In genomic region chr7:99358371-99358770, GRCm38 (mm10) we compare ENCODE assay signal across 24 mouse cellular contexts. TPM values are rescaled to one million over a fixed set of nuclear protein-coding genes. Genes with fewer than 3 reads are reported as not detected.
A peak's percentile ranks its signal among the peaks of the same experiment; 100 is the strongest.
DNase-seq lines count a peak whose midpoint lies in the region; ATAC-seq and TF ChIP-seq lines count a peak whose summit lies in the region.
"Had no signal": no experiment of that assay in that cellular context is flagged by ENCODE, and none has a peak within 500 bp of the region (broad histone marks: within the 10 kb centered on the region; RNA-seq: fewer than 3 reads in every experiment).

No protein-coding gene starts in this region.

- no peaks in the 10 kb centered on the region for H3K36me3 ChIP-seq in hindbrain, embryonic 10.5 days
- no peaks in the 10 kb centered on the region for H3K36me3 ChIP-seq in hindbrain, embryonic 16.5 days (ENCODE audit: control insufficient read depth, insufficient read depth, low read length)
- H3K36me3 ChIP-seq in midbrain, embryonic 10.5 days: no peaks in the 10 kb centered on the region
- no peaks in the 10 kb centered on the region for H3K36me3 ChIP-seq in midbrain, postnatal 0 days (ENCODE audit: insufficient read depth, low read length)
- no peaks in the 10 kb centered on the region for H3K36me3 ChIP-seq in limb, embryonic 10.5 days
- H3K36me3 ChIP-seq: forebrain, embryonic 15.5 days; heart, embryonic 13.5 days; hindbrain, embryonic 13.5 days had no signal

- no peaks in the 10 kb centered on the region for H3K27me3 ChIP-seq in hindbrain, embryonic 10.5 days (ENCODE audit: insufficient read depth, poor library complexity, severe bottlenecking)
- H3K27me3 ChIP-seq in hindbrain, embryonic 16.5 days (replicated peaks; ENCODE audit: control insufficient read depth, insufficient read depth, low read length): no peaks in the 10 kb centered on the region
- no peaks in the 10 kb centered on the region; the same call in 1 of the 2 replicates for H3K27me3 ChIP-seq in midbrain, embryonic 10.5 days (ENCODE audit: low read depth, poor library complexity, severe bottlenecking)
- H3K27me3 ChIP-seq in midbrain, postnatal 0 days (ENCODE audit: insufficient read depth, low read length): no peaks in the 10 kb centered on the region
- no peaks in the 10 kb centered on the region for H3K27me3 ChIP-seq in limb, embryonic 10.5 days (ENCODE audit: low read depth, poor library complexity, severe bottlenecking)
- H3K27me3 ChIP-seq: forebrain, embryonic 15.5 days; heart, embryonic 13.5 days; hindbrain, embryonic 13.5 days had no signal

- peaks cover 4% of the 10 kb centered on the region; the same call in 1 of the 2 replicates for H3K9me3 ChIP-seq in hindbrain, embryonic 10.5 days
- no peaks in the 10 kb centered on the region for H3K9me3 ChIP-seq in hindbrain, embryonic 16.5 days (ENCODE audit: control insufficient read depth, low read length)
- H3K9me3 ChIP-seq in midbrain, embryonic 10.5 days (replicated peaks): 0 out of 2 replicates have a peak, but pooled peaks cover 5% of the 10 kb centered on the region
- H3K9me3 ChIP-seq in midbrain, postnatal 0 days (ENCODE audit: low read length): no peaks in the 10 kb centered on the region
- no peaks in the 10 kb centered on the region for H3K9me3 ChIP-seq in limb, embryonic 10.5 days (replicated peaks)
- H3K9me3 ChIP-seq: forebrain, embryonic 15.5 days; heart, embryonic 13.5 days; hindbrain, embryonic 13.5 days had no signal

- H3K4me2 ChIP-seq in hindbrain, embryonic 16.5 days (ENCODE audit: low read length): no peak overlapping the region
- no peak overlapping the region for H3K4me2 ChIP-seq in midbrain, postnatal 0 days (ENCODE audit: low read depth, low read length, poor library complexity, severe bottlenecking)
- H3K4me2 ChIP-seq: forebrain, embryonic 15.5 days; heart, embryonic 13.5 days; hindbrain, embryonic 13.5 days had no signal

- no peak for TF ChIP-seq CTCF in midbrain, postnatal 0 days (IDR thresholded peaks at IDR 0.05)

- H3K27ac ChIP-seq in hindbrain, embryonic 10.5 days: peak overlapping the region; percentile 56
- H3K27ac ChIP-seq in hindbrain, embryonic 16.5 days (ENCODE audit: low read depth, low read length): no peak overlapping the region
- 0 out of 2 replicates have a peak overlapping the region, but pooled peaks have one; percentile 14 for H3K27ac ChIP-seq in midbrain, embryonic 10.5 days (replicated peaks)
- no peak overlapping the region for H3K27ac ChIP-seq in midbrain, postnatal 0 days (ENCODE audit: low read depth, low read length)
- peak overlapping the region; percentile 51; the same call in 1 of the 2 replicates for H3K27ac ChIP-seq in limb, embryonic 10.5 days
- H3K27ac ChIP-seq: forebrain, embryonic 15.5 days; hindbrain, postnatal 0 days had no signal

- ATAC-seq in hindbrain, embryonic 16.5 days: no peak
- ATAC-seq in midbrain, postnatal 0 days (ENCODE audit: low FRiP score): no peak
- ATAC-seq: CD4-positive, CD25-positive, alpha-beta regulatory T cell, adult 4 months; forebrain, embryonic 15.5 days; hindbrain, postnatal 0 days had no signal

- H3K4me3 ChIP-seq in hindbrain, embryonic 10.5 days: no peak overlapping the region
- no peak overlapping the region for H3K4me3 ChIP-seq in hindbrain, embryonic 16.5 days (ENCODE audit: low read length)
- H3K4me3 ChIP-seq in midbrain, embryonic 10.5 days: no peak overlapping the region
- no peak overlapping the region for H3K4me3 ChIP-seq in midbrain, postnatal 0 days (ENCODE audit: low read depth, low read length)
- H3K4me3 ChIP-seq in limb, embryonic 10.5 days: no peak overlapping the region
- H3K4me3 ChIP-seq: forebrain, embryonic 15.5 days; heart, embryonic 13.5 days; hindbrain, embryonic 13.5 days had no signal

- no peak for DNase-seq in hindbrain, embryonic 10.5 days (ENCODE audit: low spot score)
- peak; percentile 67 for DNase-seq in kidney, postnatal 10 days
- no peak for DNase-seq in kidney, adult 11 months
- no peak for DNase-seq in midbrain, embryonic 10.5 days (ENCODE audit: low spot score)
- no peak for DNase-seq in midbrain, postnatal 0 days (ENCODE audit: low spot score)
- no peak for DNase-seq in limb, embryonic 10.5 days (ENCODE audit: low spot score)
- no peak for DNase-seq in ovary, adult 18-20 months (ENCODE audit: low spot score)
- DNase-seq: adrenal gland, adult 2 months; adrenal gland, postnatal 14 days; cerebellum, adult 11 months; cerebellum, adult 2 months; cerebellum, adult 9-11 months; cerebellum, postnatal 25 days; gastrocnemius, postnatal 25 days; heart, adult 18-20 months; heart, postnatal 14 days had no signal

- no peak overlapping the region; the same call in 1 of the 2 replicates for H3K9ac ChIP-seq in hindbrain, embryonic 16.5 days (ENCODE audit: low read depth, low read length)
- no peak overlapping the region for H3K9ac ChIP-seq in midbrain, postnatal 0 days (replicated peaks; ENCODE audit: low read length, poor library complexity, severe bottlenecking)
- H3K9ac ChIP-seq: forebrain, embryonic 15.5 days; heart, embryonic 13.5 days; hindbrain, embryonic 13.5 days had no signal

- H3K4me1 ChIP-seq in hindbrain, embryonic 10.5 days (replicated peaks): peaks cover 69% of the 10 kb centered on the region
- H3K4me1 ChIP-seq in hindbrain, embryonic 16.5 days (ENCODE audit: control insufficient read depth, insufficient read depth, low read depth, low read length): peaks cover 43% of the 10 kb centered on the region
- H3K4me1 ChIP-seq in midbrain, embryonic 10.5 days: peaks cover 74% of the 10 kb centered on the region
- H3K4me1 ChIP-seq in midbrain, postnatal 0 days (ENCODE audit: insufficient read depth, low read length): peaks cover 23% of the 10 kb centered on the region
- H3K4me1 ChIP-seq in limb, embryonic 10.5 days: peaks cover 72% of the 10 kb centered on the region

- 90% methylated on average over 8 of the region's 8 CpGs for WGBS in hindbrain, embryonic 10.5 days
- WGBS in hindbrain, embryonic 16.5 days: 88% methylated on average over 8 of the region's 8 CpGs
- 89% methylated on average over 8 of the region's 8 CpGs for WGBS in midbrain, embryonic 10.5 days
- 86% methylated on average over 8 of the region's 8 CpGs for WGBS in midbrain, postnatal 0 days
- WGBS in limb, embryonic 10.5 days: 90% methylated on average over 8 of the region's 8 CpGs

RNA-seq across cellular contexts. Expression of gene Serpinh1, which starts 5.3 kb away (rescaled TPM):
- 861 and 996 TPM in 2 replicates for polyA plus RNA-seq in hindbrain, embryonic 10.5 days (2016; fragmentation: Nextera tagmentation; extraction: Ambion mirVana)
- polyA plus RNA-seq in hindbrain, embryonic 16.5 days (2015; fragmentation: Nextera tagmentation; extraction: Ambion mirVana): 261 and 355 TPM in 2 replicates
- 789 and 882 TPM in 2 replicates for polyA plus RNA-seq in midbrain, embryonic 10.5 days (2016; fragmentation: Nextera tagmentation; extraction: Ambion mirVana)
- 151 and 160 TPM in 2 replicates for total RNA-seq in midbrain, postnatal 0 days (2014; rRNA removed)
- polyA plus RNA-seq in midbrain, postnatal 0 days (2015; fragmentation: Nextera tagmentation; extraction: Ambion mirVana): 114 and 125 TPM in 2 replicates
- polyA plus RNA-seq in limb, embryonic 10.5 days (2016; fragmentation: Nextera tagmentation; extraction: Ambion mirVana): 1,171 and 1,177 TPM in 2 replicates
- total RNA-seq: MEL had no signal

RNA-seq across cellular contexts. Expression of gene Gdpd5, which starts 22.8 kb away (rescaled TPM):
- polyA plus RNA-seq in hindbrain, embryonic 10.5 days (2016; fragmentation: Nextera tagmentation; extraction: Ambion mirVana): 33.8 and 43.8 TPM in 2 replicates
- 36.9 and 43.8 TPM in 2 replicates for polyA plus RNA-seq in hindbrain, embryonic 16.5 days (2015; fragmentation: Nextera tagmentation; extraction: Ambion mirVana)
- polyA plus RNA-seq in midbrain, embryonic 10.5 days (2016; fragmentation: Nextera tagmentation; extraction: Ambion mirVana): 23.5 and 28.2 TPM in 2 replicates
- total RNA-seq in midbrain, postnatal 0 days (2014; rRNA removed): 41.0 and 44.6 TPM in 2 replicates
- polyA plus RNA-seq in midbrain, postnatal 0 days (2015; fragmentation: Nextera tagmentation; extraction: Ambion mirVana): 25.9 and 26.0 TPM in 2 replicates
- polyA plus RNA-seq in limb, embryonic 10.5 days (2016; fragmentation: Nextera tagmentation; extraction: Ambion mirVana): 9.9 and 12.3 TPM in 2 replicates
- total RNA-seq: common myeloid progenitor, adult 5-6 weeks had no signal

Comparison
In these comparisons a context has a peak if more than half of its experiments do, and no peak if none do; other contexts are left out.
1. H3K27ac ChIP-seq: peak in hindbrain, embryonic 10.5 days (single experiment), midbrain, embryonic 10.5 days (single experiment) and limb, embryonic 10.5 days (single experiment); none in hindbrain, embryonic 16.5 days (single experiment) and midbrain, postnatal 0 days (single experiment).